Mouse (Mus musculus) left cerebral cortex, postnatal 14 days (tissue): ENCODE results near the gene Rtl10. TPM values are rescaled to one million over a fixed set of nuclear protein-coding genes. Genes with fewer than 3 reads are reported as not detected.

ENCODE experiments used
- DNase-seq, 2 experiments: peaks; one replicate each; pipeline ENCODE4 v3.0.0; 2021 to 2022; ENCODE audit warnings: low spot score in 2 of 2, mixed read lengths in 1 of 2
- intact Hi-C: fragments of 180-260 bp; cut with DNase I; formaldehyde crosslinking; loops from one replicate; pipeline ENCODE4 v1.15.1; 2025
- long read RNA-seq, 2 experiments: library from polyadenylated mRNA; stranded (forward); transcript quantifications; one replicate each; pipeline ENCODE4 v2.0.0; 2021
- total RNA-seq, 2 experiments: library from RNA; stranded (reverse); gene quantifications; 2 replicates each; pipeline ENCODE4 v1.2.3; 2021

The Rtl10 gene
- total RNA-seq: 1 to 10 TPM; 6.7 to 8.8 TPM
- long read RNA-seq, experiment 1, partial matches to known transcripts: 0 of 1 reads
- long read RNA-seq, experiment 1, other reads (novel, unspliced or antisense): 0 of 1 reads
- long read RNA-seq, experiment 2: 0 reads

GRCm38 (mm10) chr16:18498558-18498990 is at the start of gene Rtl10, which contains the start of gene Gnb1l:
Gene Rtl10, plus strand, starts transcription at chr16:18498901.
Gene Gnb1l, plus strand, starts transcription at chr16:18498713.
- intact Hi-C loops: no loop called here
- peak; percentile 94 to 98 for DNase-seq

GRCm38 (mm10) chr16:18449005-18449404 is 49.7 kb upstream of the Rtl10 start:
- DNase-seq: no peak
- intact Hi-C loops: loop anchor here (5.0 kb wide), 1 partner anchor 63 kb away; no protein-coding TSS in a partner anchor

GRCm38 (mm10) chr16:18451486-18452181 is 47.1 kb upstream of the Rtl10 start:
- DNase-seq: peak; percentile 59 to 67
- intact Hi-C loops: no loop called here

- intact Hi-C loops: no loop called here
- peak in 1 of 2 experiments; percentile 52 for DNase-seq
These were observed 46.3 kb upstream of the Rtl10 start for GRCm38 (mm10) chr16:18452361-18452862.

GRCm38 (mm10) chr16:18453846-18454245 is 44.9 kb upstream of the Rtl10 start:
- intact Hi-C loops: no loop called here
- DNase-seq: no peak

- DNase-seq: no peak
- intact Hi-C loops: no loop called here
These were observed 43.3 kb upstream of the Rtl10 start for GRCm38 (mm10) chr16:18455407-18455806.

GRCm38 (mm10) chr16:18458661-18459060 is 40.0 kb upstream of the Rtl10 start:
- DNase-seq: no peak
- intact Hi-C loops: no loop called here

- intact Hi-C loops: no loop called here
These were observed 39.3 kb upstream of the Rtl10 start for GRCm38 (mm10) chr16:18459335-18459954.

GRCm38 (mm10) chr16:18459955-18460370 is 38.7 kb upstream of the Rtl10 start:
- peak in 1 of 2 experiments; percentile 34 for DNase-seq
- intact Hi-C loops: no loop called here

More at GRCm38 (mm10) chr16:18459335-18459954, 39.3 kb upstream of the Rtl10 start:
- no peak for DNase-seq

GRCm38 (mm10) chr16:18460826-18461225 is 37.9 kb upstream of the Rtl10 start:
- intact Hi-C loops: no loop called here
- no peak for DNase-seq

GRCm38 (mm10) chr16:18462031-18462430 is 36.7 kb upstream of the Rtl10 start:
- no peak for DNase-seq
- intact Hi-C loops: no loop called here

- DNase-seq: no peak
- intact Hi-C loops: no loop called here
These were observed 36.1 kb upstream of the Rtl10 start for GRCm38 (mm10) chr16:18462598-18462997.

- DNase-seq: peak in 1 of 2 experiments; percentile 16
- intact Hi-C loops: no loop called here
These were observed 34.4 kb upstream of the Rtl10 start for GRCm38 (mm10) chr16:18464271-18464670.

- intact Hi-C loops: no loop called here
- no peak for DNase-seq
These were observed 27.9 kb upstream of the Rtl10 start for GRCm38 (mm10) chr16:18470829-18471228.

- no peak for DNase-seq
- intact Hi-C loops: no loop called here
These were observed 27.2 kb upstream of the Rtl10 start for GRCm38 (mm10) chr16:18471381-18471955.

- DNase-seq: no peak
- intact Hi-C loops: no loop called here
These were observed 26.7 kb upstream of the Rtl10 start for GRCm38 (mm10) chr16:18471976-18472375.

- intact Hi-C loops: no loop called here
These were observed 26.3 kb upstream of the Rtl10 start for GRCm38 (mm10) chr16:18472416-18472815.

GRCm38 (mm10) chr16:18472976-18473375 is 25.7 kb upstream of the Rtl10 start:
- intact Hi-C loops: no loop called here

More at GRCm38 (mm10) chr16:18472416-18472815, 26.3 kb upstream of the Rtl10 start:
- DNase-seq: no peak

GRCm38 (mm10) chr16:18474021-18474420 is 24.7 kb upstream of the Rtl10 start:
- no peak for DNase-seq
- intact Hi-C loops: no loop called here

More at GRCm38 (mm10) chr16:18472976-18473375, 25.7 kb upstream of the Rtl10 start:
- peak in 1 of 2 experiments; percentile 37 for DNase-seq

- DNase-seq: no peak
These were observed 20.7 kb upstream of the Rtl10 start for GRCm38 (mm10) chr16:18477996-18478395.

More at GRCm38 (mm10) chr16:18477996-18478395, 20.7 kb upstream of the Rtl10 start:
- intact Hi-C loops: no loop called here
